Mouse (Mus musculus): Measurements from ENCODE around the gene Tubd1. TPM values are rescaled to one million over a fixed set of nuclear protein-coding genes. Genes with fewer than 3 reads are reported as not detected.
"Not testable (repeated sequence)": the region's sequence is repeated elsewhere in the genome, so short reads cannot be mapped to it uniquely, and the experiment has no call there.

The Tubd1 gene
- polyA plus RNA-seq, 1 experiment, result 18.3 TPM

DNA sequence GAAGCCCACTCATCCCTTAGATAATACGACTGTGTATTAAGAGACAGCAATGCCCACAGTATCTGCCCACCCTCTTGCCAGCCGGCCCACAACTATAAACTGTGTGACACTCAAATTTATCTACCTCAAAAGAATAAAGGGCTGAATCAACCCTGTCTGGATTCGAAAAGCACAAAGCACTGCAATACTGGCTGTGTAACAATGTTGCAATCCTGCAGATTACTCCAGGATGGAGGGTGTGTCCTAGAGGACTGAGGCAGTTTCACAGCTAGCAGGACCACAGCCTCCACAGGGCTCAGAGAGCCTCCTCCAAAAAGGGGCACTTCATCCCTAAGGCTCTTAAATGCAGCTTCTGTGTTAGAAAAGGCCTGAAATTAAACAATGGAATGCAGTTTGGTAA lies 28.2 kb upstream of the Tubd1 start:
- Histone ChIP-seq H3K27ac (ENCODE audit: control insufficient read depth, insufficient read depth, low read depth, low read length) (no peak overlapping the region), H3K4me3 (ENCODE audit: control insufficient read depth, low read depth, low read length) (no peak overlapping the region), H3K36me3 (ENCODE audit: control insufficient read depth, insufficient read depth, low read length) (no peaks in the 10 kb centered on the region; the same call in 1 of the 2 replicates), H3K27me3 (ENCODE audit: control insufficient read depth, insufficient read depth, low read length) (no peaks in the 10 kb centered on the region), H3K4me1 (ENCODE audit: control insufficient read depth, insufficient read depth, low read length) (no peaks in the 10 kb centered on the region)
- TF ChIP-seq POLR2A (IDR thresholded peaks at IDR 0.05; ENCODE audit: control insufficient read depth, low read depth, low read length), result no peak

DNA sequence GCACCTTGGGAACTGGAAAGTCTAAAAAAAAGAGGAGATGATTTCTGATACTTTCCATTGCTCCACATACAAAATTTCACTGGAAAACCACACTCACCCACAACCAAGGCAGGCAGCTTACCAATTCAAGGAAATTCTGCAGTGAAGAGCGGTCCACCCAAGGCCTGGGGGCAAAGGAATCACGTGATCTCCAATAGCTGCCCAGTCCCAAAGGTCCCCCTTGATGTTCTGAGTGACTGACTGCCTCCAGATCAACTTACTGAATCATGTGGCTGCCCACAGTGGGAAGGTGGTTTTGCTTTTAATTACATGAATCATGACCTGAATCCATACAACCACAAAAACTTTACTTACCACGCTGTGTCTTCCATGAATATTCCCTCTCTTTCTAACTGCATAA lies 27.6 kb upstream of the Tubd1 start:
- Histone ChIP-seq H3K27ac (ENCODE audit: control insufficient read depth, insufficient read depth, low read depth, low read length) (no peak overlapping the region), H3K4me3 (ENCODE audit: control insufficient read depth, low read depth, low read length) (no peak overlapping the region), H3K36me3 (ENCODE audit: control insufficient read depth, insufficient read depth, low read length) (no peaks in the 10 kb centered on the region; the same call in 1 of the 2 replicates), H3K4me1 (ENCODE audit: control insufficient read depth, insufficient read depth, low read length) (no peaks in the 10 kb centered on the region), H3K27me3 (ENCODE audit: control insufficient read depth, insufficient read depth, low read length) (no peaks in the 10 kb centered on the region)
- TF ChIP-seq POLR2A (IDR thresholded peaks at IDR 0.05; ENCODE audit: control insufficient read depth, low read depth, low read length), result no peak
- no peak for TF ChIP-seq CTCF (IDR thresholded peaks at IDR 0.05; ENCODE audit: control insufficient read depth, insufficient read depth, insufficient replicate concordance, low read depth, low read length)

DNA sequence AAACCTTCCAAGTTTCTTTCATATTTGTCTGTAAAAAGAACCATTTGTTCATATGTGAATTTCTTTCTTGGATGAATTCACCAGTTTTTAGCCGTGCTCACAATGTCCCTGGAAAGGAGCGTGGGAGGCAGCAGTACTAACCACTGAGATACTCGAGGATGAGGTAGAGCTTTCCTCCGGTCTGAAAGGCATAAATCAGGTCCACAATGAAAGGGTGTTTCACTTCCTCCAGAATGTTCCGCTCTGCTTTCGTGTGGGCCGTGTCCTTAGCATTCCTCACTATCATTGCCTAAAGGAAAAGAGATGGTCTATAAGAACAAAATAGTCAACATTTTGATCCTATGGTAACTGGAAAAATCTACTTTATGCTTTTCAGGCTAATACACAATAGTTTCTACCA lies 25.0 kb upstream of the Tubd1 start:
- no peak overlapping the region for H3K4me3 ChIP-seq (ENCODE audit: control insufficient read depth, low read depth, low read length)
- H3K27ac ChIP-seq (ENCODE audit: control insufficient read depth, insufficient read depth, low read depth, low read length), result no peak overlapping the region
- H3K36me3 ChIP-seq (ENCODE audit: control insufficient read depth, insufficient read depth, low read length), result peaks cover 4% of the 10 kb centered on the region
- no peaks in the 10 kb centered on the region for H3K27me3 ChIP-seq (ENCODE audit: control insufficient read depth, insufficient read depth, low read length)
- TF ChIP-seq POLR2A (IDR thresholded peaks at IDR 0.05; ENCODE audit: control insufficient read depth, low read depth, low read length), result no peak
- H3K4me1 ChIP-seq (ENCODE audit: control insufficient read depth, insufficient read depth, low read length), result no peaks in the 10 kb centered on the region

DNA sequence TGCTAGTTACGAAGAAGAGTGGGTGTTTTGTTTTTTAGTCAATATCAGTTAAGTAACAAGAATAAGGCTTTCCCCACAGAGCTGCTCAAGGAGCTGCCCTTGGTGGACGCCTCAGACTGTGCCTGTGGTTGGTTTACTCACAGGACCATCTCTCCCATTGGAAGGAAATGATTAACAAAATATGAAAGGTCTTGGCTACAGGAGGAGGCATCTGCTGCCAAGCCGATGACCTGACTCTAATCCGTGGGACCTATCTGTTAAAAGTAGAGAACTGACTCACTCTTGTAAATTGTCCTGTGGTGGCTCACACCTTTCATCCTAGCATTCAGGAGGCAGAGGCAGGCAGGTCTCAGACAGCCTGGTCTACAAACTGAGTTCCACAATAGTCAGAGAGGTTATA lies 17.3 kb upstream of the Tubd1 start:
- TF ChIP-seq POLR2A (IDR thresholded peaks at IDR 0.05; ENCODE audit: control insufficient read depth, low read depth, low read length), result no peak
- TF ChIP-seq CTCF (IDR thresholded peaks at IDR 0.05; ENCODE audit: control insufficient read depth, insufficient read depth, insufficient replicate concordance, low read depth, low read length), result no peak
- no peak overlapping the region for H3K27ac ChIP-seq (ENCODE audit: control insufficient read depth, insufficient read depth, low read depth, low read length)
- no peak overlapping the region for H3K4me3 ChIP-seq (ENCODE audit: control insufficient read depth, low read depth, low read length)
- H3K27me3 ChIP-seq (ENCODE audit: control insufficient read depth, insufficient read depth, low read length), result no peaks in the 10 kb centered on the region
- peaks cover 2% of the 10 kb centered on the region for H3K36me3 ChIP-seq (ENCODE audit: control insufficient read depth, insufficient read depth, low read length)
- no peaks in the 10 kb centered on the region for H3K4me1 ChIP-seq (ENCODE audit: control insufficient read depth, insufficient read depth, low read length)

DNA sequence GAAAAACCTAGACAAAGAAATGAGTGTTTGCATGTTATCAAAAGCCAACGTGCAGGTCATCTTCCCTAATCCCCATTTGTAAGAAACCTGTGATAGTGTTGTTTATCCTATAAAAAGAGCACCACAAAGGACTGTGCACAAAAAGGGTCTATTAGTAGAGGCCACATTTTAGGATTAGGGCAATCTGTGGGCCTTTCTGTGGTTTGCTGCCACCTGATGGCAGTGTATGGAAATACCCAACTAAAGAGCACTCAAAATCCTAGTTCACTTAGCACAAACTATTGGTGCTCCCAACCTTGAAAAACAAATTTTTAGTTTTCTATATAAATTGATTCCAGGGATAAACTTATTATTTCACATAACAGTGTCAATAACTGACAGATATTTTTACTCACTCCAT lies 12.0 kb upstream of the Tubd1 start:
- Histone ChIP-seq H3K27ac (ENCODE audit: control insufficient read depth, insufficient read depth, low read depth, low read length) (no peak overlapping the region), H3K4me1 (ENCODE audit: control insufficient read depth, insufficient read depth, low read length) (no peaks in the 10 kb centered on the region), H3K36me3 (ENCODE audit: control insufficient read depth, insufficient read depth, low read length) (peaks cover 1% of the 10 kb centered on the region; the same call in 1 of the 2 replicates), H3K27me3 (ENCODE audit: control insufficient read depth, insufficient read depth, low read length) (no peaks in the 10 kb centered on the region), H3K4me3 (ENCODE audit: control insufficient read depth, low read depth, low read length) (no peak overlapping the region)
- TF ChIP-seq POLR2A (IDR thresholded peaks at IDR 0.05; ENCODE audit: control insufficient read depth, low read depth, low read length) (no peak), CTCF (IDR thresholded peaks at IDR 0.05; ENCODE audit: control insufficient read depth, insufficient read depth, insufficient replicate concordance, low read depth, low read length) (no peak)

DNA sequence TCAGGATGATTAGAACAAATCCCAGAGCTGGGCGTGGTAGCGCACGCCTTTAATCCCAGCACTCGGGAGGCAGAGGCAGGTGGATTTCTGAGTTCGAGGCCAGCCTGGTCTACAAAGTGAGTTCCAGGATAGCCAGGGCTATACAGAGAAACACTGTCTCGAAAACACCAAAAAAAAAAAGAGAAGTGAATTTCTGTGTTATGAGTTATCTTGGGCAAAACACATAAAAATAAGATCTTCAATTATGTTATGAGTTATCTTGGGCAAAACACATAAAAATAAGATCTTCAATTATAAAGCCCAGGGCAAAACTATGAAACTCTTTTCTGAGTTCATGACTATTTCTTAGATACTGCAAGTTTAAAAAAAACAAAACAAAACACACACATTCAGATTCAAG lies 11.5 kb upstream of the Tubd1 start:
- H3K27ac ChIP-seq (ENCODE audit: control insufficient read depth, insufficient read depth, low read depth, low read length); H3K4me1 ChIP-seq (ENCODE audit: control insufficient read depth, insufficient read depth, low read length); H3K4me3 ChIP-seq (ENCODE audit: control insufficient read depth, low read depth, low read length); H3K36me3 ChIP-seq (ENCODE audit: control insufficient read depth, insufficient read depth, low read length); H3K27me3 ChIP-seq (ENCODE audit: control insufficient read depth, insufficient read depth, low read length): not testable (repeated sequence)

DNA sequence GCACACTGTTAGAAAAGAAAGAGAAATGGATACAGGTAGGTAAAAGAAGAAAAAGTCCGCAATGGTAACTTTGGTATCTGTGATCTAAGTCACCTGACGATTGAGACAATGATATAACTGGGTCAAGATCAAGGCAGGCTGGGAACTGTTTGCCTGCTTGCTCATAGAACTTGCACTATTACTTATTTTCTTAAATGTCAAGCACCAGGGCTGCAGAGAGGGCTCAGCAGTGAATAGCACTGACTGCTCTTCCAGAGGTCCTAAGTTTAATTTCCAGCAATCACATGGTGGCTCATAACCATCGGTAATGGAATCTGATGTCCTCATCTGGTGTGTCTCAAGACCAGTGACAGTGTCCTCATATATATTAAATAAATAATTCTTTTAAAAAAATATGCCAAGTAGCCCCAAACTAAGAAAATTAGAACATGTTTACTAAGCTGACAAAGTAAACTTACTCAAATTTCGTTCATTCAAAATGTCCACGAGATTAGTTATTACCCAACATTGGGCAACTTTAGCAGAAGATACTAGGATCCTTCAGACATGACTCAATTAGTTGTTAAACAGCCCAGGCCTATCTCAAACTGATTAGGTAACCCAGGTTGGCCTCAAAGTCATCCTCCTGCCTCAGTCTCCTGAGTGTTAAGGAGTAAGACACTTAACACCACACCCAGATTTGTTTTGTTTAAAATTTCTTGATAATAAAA lies 10.4 kb upstream of the Tubd1 start:
- Histone ChIP-seq H3K27ac (ENCODE audit: control insufficient read depth, insufficient read depth, low read depth, low read length) (no peak overlapping the region), H3K36me3 (ENCODE audit: control insufficient read depth, insufficient read depth, low read length) (peaks cover 1% of the 10 kb centered on the region; the same call in 1 of the 2 replicates), H3K27me3 (ENCODE audit: control insufficient read depth, insufficient read depth, low read length) (no peaks in the 10 kb centered on the region), H3K4me1 (ENCODE audit: control insufficient read depth, insufficient read depth, low read length) (no peaks in the 10 kb centered on the region), H3K4me3 (ENCODE audit: control insufficient read depth, low read depth, low read length) (no peak overlapping the region)
- TF ChIP-seq CTCF (IDR thresholded peaks at IDR 0.05; ENCODE audit: control insufficient read depth, insufficient read depth, insufficient replicate concordance, low read depth, low read length), result no peak
- no peak for TF ChIP-seq POLR2A (IDR thresholded peaks at IDR 0.05; ENCODE audit: control insufficient read depth, low read depth, low read length)

DNA sequence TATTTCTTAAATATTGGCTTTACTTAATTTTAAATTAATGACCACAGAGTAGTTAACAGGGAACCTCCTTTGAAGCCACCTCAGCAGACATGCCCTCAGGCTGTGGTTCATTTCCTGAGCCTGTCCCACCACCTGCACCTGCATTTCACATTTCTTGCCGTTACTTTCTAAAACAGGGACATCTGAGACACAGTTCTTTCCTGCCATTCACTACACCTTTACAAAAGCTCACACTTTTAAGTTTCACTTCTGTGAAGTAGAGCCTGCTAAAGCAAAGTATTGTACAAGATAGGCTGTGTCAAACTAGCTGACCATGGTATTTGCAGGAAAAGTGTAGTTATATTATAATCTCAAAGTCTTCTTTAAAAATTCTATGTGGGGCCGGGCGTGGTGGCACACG lies 6.0 kb upstream of the Tubd1 start:
- Histone ChIP-seq H3K27me3 (ENCODE audit: control insufficient read depth, insufficient read depth, low read length) (no peaks in the 10 kb centered on the region), H3K4me1 (ENCODE audit: control insufficient read depth, insufficient read depth, low read length) (peaks cover under 1% of the 10 kb centered on the region; the same call in 1 of the 2 replicates)
- TF ChIP-seq POLR2A (IDR thresholded peaks at IDR 0.05; ENCODE audit: control insufficient read depth, low read depth, low read length) (no peak), CTCF (IDR thresholded peaks at IDR 0.05; ENCODE audit: control insufficient read depth, insufficient read depth, insufficient replicate concordance, low read depth, low read length) (no peak)

More for the DNA sequence above, 6.0 kb upstream of the Tubd1 start:
- H3K36me3 ChIP-seq (ENCODE audit: control insufficient read depth, insufficient read depth, low read length), result peaks cover 1% of the 10 kb centered on the region; the same call in 1 of the 2 replicates
- no peak overlapping the region for H3K4me3 ChIP-seq (ENCODE audit: control insufficient read depth, low read depth, low read length)
- H3K27ac ChIP-seq (ENCODE audit: control insufficient read depth, insufficient read depth, low read depth, low read length), result no peak overlapping the region
